Mouse (Mus musculus) embryonic facial prominence, embryonic 14.5 days (tissue): ENCODE measurements around the gene Ppp4r3b. TPM values are rescaled to one million over a fixed set of nuclear protein-coding genes. Genes with fewer than 3 reads are reported as not detected.

Experiments
- ATAC-seq: fragments of 200-750 bp; cut with Nextera tagmentation; 2 replicates; pipeline ENCODE4 v1.8.0; 2017; ENCODE audit warnings: low read depth, moderate number of reproducible peaks, moderate TSS enrichment
- DNase-seq: peaks from one replicate; pipeline ENCODE4 v3.0.0-alpha.2; 2015; ENCODE audit warnings: low spot score
- H3K27ac ChIP-seq: fragments of 300-500 bp; sonication (generic); replicated peaks from 2 replicates; pipeline ENCODE4 v1.5.1; 2014; ENCODE audit warnings: low read depth, mild to moderate bottlenecking, low read length, moderate library complexity
- H3K27me3 ChIP-seq: fragments of 300-500 bp; sonication (generic); replicated peaks from 2 replicates; pipeline ENCODE4 v1.6.1; 2014; ENCODE audit warnings: low read length; ENCODE audit not compliant: control insufficient read depth, insufficient read depth
- H3K36me3 ChIP-seq: fragments of 300-500 bp; sonication (generic); 2 replicates; pipeline ENCODE4 v1.6.1; 2014; ENCODE audit warnings: low read length, mixed read lengths; ENCODE audit not compliant: control insufficient read depth, insufficient read depth
- H3K4me1 ChIP-seq: fragments of 300-500 bp; sonication (generic); 2 replicates; pipeline ENCODE4 v1.6.1; 2014; ENCODE audit warnings: antibody characterized with exemption, low read length; ENCODE audit not compliant: control insufficient read depth, insufficient read depth
- H3K4me2 ChIP-seq: fragments of 300-500 bp; sonication (generic); 2 replicates; pipeline ENCODE4 v1.6.1; 2014; ENCODE audit warnings: low read depth, mild to moderate bottlenecking, low read length, moderate library complexity, mixed read lengths
- H3K4me3 ChIP-seq: fragments of 300-500 bp; sonication (generic); 2 replicates; pipeline ENCODE4 v1.5.1; 2014; ENCODE audit warnings: low read depth, mild to moderate bottlenecking, low read length
- H3K9ac ChIP-seq: fragments of 300-500 bp; sonication (generic); 2 replicates; pipeline ENCODE4 v1.6.1; 2014; ENCODE audit warnings: low read depth, mild to moderate bottlenecking, low read length, moderate library complexity, mixed read lengths
- H3K9me3 ChIP-seq: fragments of 300-500 bp; sonication (generic); 2 replicates; pipeline ENCODE4 v1.6.1; 2016; ENCODE audit warnings: low read length; ENCODE audit not compliant: control insufficient read depth
- WGBS: fragments of 180-500 bp; shearing (Covaris S2); extraction: QIAGEN DNeasy Blood & Tissue Kit; methylation state at CpG from one replicate; pipeline ENCODE4 v1.1.7; 2014; 5-methylcytosine and 5-hydroxymethylcytosine counted together
- polyA plus RNA-seq: library from polyadenylated mRNA; unstranded; fragments of >200 nt; fragmentation: Nextera tagmentation; extraction: Ambion mirVana; gene quantifications from 2 replicates; pipeline ENCODE4 v1.2.1, GENCODE M21; 2014

The Ppp4r3b gene
- polyA plus RNA-seq, result 65.8 and 73.1 TPM in 2 replicates

- H3K36me3 ChIP-seq, result no peaks in the 10 kb centered on the region
- H3K27ac ChIP-seq, result peak within 1 kb of the TSS; percentile 97
- no peaks in the 10 kb centered on the region for H3K27me3 ChIP-seq
- H3K4me2 ChIP-seq, result peak within 1 kb of the TSS; percentile 87
- DNase-seq (peak; percentile 99), ATAC-seq (peak; percentile 99)
- peaks cover 9% of the 10 kb centered on the region for H3K4me1 ChIP-seq
- H3K4me3 ChIP-seq, result peak within 1 kb of the TSS; percentile 90
- WGBS, result 0% methylated on average over 50 of the region's 50 CpGs
- no peaks in the 10 kb centered on the region for H3K9me3 ChIP-seq
- H3K9ac ChIP-seq, result peak within 1 kb of the TSS; percentile 99
These were observed at the start of gene Ppp4r3b for GRCm38 (mm10) chr11:29172563-29173124. Ppp4r3b (plus strand) TSS chr11:29172890.

- 58% methylated on average over 11 of the region's 11 CpGs for WGBS
- H3K4me2 ChIP-seq, result peak overlapping the region; percentile 57
- H3K9ac ChIP-seq, result peak overlapping the region; percentile 84
- H3K27me3 ChIP-seq, result no peaks in the 10 kb centered on the region
- H3K27ac ChIP-seq, result 0 out of 2 replicates have a peak overlapping the region, but pooled peaks have one; percentile 33
- ATAC-seq, result peak; percentile 39
- peak; percentile 4 for DNase-seq
- H3K4me1 ChIP-seq, result no peaks in the 10 kb centered on the region
- H3K36me3 ChIP-seq, result peaks cover 11% of the 10 kb centered on the region
- peak overlapping the region; percentile 90 for H3K4me3 ChIP-seq
- H3K9me3 ChIP-seq, result no peaks in the 10 kb centered on the region
These were observed 42.8 kb upstream of the Ppp4r3b start for GRCm38 (mm10) chr11:29129862-29130384.

GRCm38 (mm10) chr11:29130385-29131355 is 42.0 kb upstream of the Ppp4r3b start, which contains the start of gene Pnpt1:
Pnpt1 (plus strand) TSS chr11:29130744.
- Histone ChIP-seq H3K9ac (peak within 1 kb of the TSS; percentile 84), H3K4me3 (peak within 1 kb of the TSS; percentile 90), H3K4me1 (no peaks in the 10 kb centered on the region), H3K27ac (peak within 1 kb of the TSS; percentile 78), H3K36me3 (peaks cover 13% of the 10 kb centered on the region), H3K9me3 (no peaks in the 10 kb centered on the region), H3K4me2 (peak within 1 kb of the TSS; percentile 57), H3K27me3 (no peaks in the 10 kb centered on the region)
- ATAC-seq, result peak; percentile 100
- WGBS, result 7% methylated on average over 46 of the region's 50 CpGs
- peak; percentile 97 for DNase-seq

- H3K27ac ChIP-seq, result no peak overlapping the region
- no peaks in the 10 kb centered on the region for H3K9me3 ChIP-seq
- WGBS, result 43% methylated on average over 1 of the region's 1 CpGs
- H3K4me1 ChIP-seq, result no peaks in the 10 kb centered on the region
- H3K27me3 ChIP-seq, result no peaks in the 10 kb centered on the region
- H3K4me2 ChIP-seq, result no peak overlapping the region
- ATAC-seq (no peak), DNase-seq (no peak)
- peaks cover 63% of the 10 kb centered on the region for H3K36me3 ChIP-seq
- H3K9ac ChIP-seq, result no peak overlapping the region
- no peak overlapping the region for H3K4me3 ChIP-seq
These were observed 32.0 kb upstream of the Ppp4r3b start for GRCm38 (mm10) chr11:29140671-29141070.

- Histone ChIP-seq H3K9ac (no peak overlapping the region), H3K4me2 (no peak overlapping the region), H3K36me3 (peaks cover 68% of the 10 kb centered on the region), H3K27me3 (no peaks in the 10 kb centered on the region), H3K9me3 (no peaks in the 10 kb centered on the region), H3K4me3 (no peak overlapping the region), H3K27ac (no peak overlapping the region), H3K4me1 (no peaks in the 10 kb centered on the region)
- 94% methylated on average over 2 of the region's 2 CpGs for WGBS
- DNase-seq, result no peak
- no peak for ATAC-seq
These were observed 23.8 kb upstream of the Ppp4r3b start for GRCm38 (mm10) chr11:29148901-29149300.

GRCm38 (mm10) chr11:29163569-29163968 is 9.1 kb upstream of the Ppp4r3b start:
- Histone ChIP-seq H3K9ac (no peak overlapping the region), H3K27ac (no peak overlapping the region), H3K4me2 (no peak overlapping the region), H3K4me1 (no peaks in the 10 kb centered on the region), H3K36me3 (peaks cover 35% of the 10 kb centered on the region), H3K4me3 (no peak overlapping the region), H3K27me3 (no peaks in the 10 kb centered on the region), H3K9me3 (no peaks in the 10 kb centered on the region)
- DNase-seq (no peak), ATAC-seq (no peak)
- WGBS, result 90% methylated on average over 4 of the region's 4 CpGs

- Histone ChIP-seq H3K4me1 (peaks cover 9% of the 10 kb centered on the region), H3K27me3 (no peaks in the 10 kb centered on the region), H3K4me3 (peak overlapping the region; percentile 90), H3K9me3 (no peaks in the 10 kb centered on the region), H3K36me3 (no peaks in the 10 kb centered on the region), H3K9ac (peak overlapping the region; percentile 99), H3K27ac (peak overlapping the region; percentile 72), H3K4me2 (peak overlapping the region; percentile 87)
- ATAC-seq (peak; percentile 11; the same call in 1 of the 2 replicates), DNase-seq (peak; percentile 67)
- WGBS, result under 1% methylated on average over 34 of the region's 34 CpGs
These were observed 715 bp upstream of the Ppp4r3b start for GRCm38 (mm10) chr11:29171959-29172391.

- no peaks in the 10 kb centered on the region for H3K36me3 ChIP-seq
- H3K9ac ChIP-seq, result peak overlapping the region; percentile 99
- peak overlapping the region; percentile 97 for H3K27ac ChIP-seq
- DNase-seq (peak; percentile 87), ATAC-seq (peak; percentile 68)
- peaks cover 9% of the 10 kb centered on the region for H3K4me1 ChIP-seq
- peak overlapping the region; percentile 90 for H3K4me3 ChIP-seq
- H3K9me3 ChIP-seq, result no peaks in the 10 kb centered on the region
- WGBS, result 1% methylated on average over 30 of the region's 38 CpGs
- H3K27me3 ChIP-seq, result no peaks in the 10 kb centered on the region
- H3K4me2 ChIP-seq, result peak overlapping the region; percentile 61
These were observed 488 bp downstream of the Ppp4r3b start for GRCm38 (mm10) chr11:29173125-29173631.
